Mouse (Mus musculus) neural tube, embryonic 15.5 days (tissue): ENCODE measurements at regions not wholly inside any gene's neighbourhood (a gene's known extent, or its start where the extent isn't known, plus 50 kb on each side); places are given as distances from the start of the nearest gene placed in this dataset.

Experiments used
- ATAC-seq: fragments of 200-750 bp; cut with Nextera tagmentation; 2 replicates; pipeline ENCODE4 v1.8.0; 2017; ENCODE audit warnings: mild to moderate bottlenecking, moderate TSS enrichment, moderate library complexity; ENCODE audit not compliant: low FRiP score
- H3K27ac ChIP-seq: fragments of 300-500 bp; sonication (generic); replicated peaks from 2 replicates; pipeline ENCODE4 v1.5.1; 2015; ENCODE audit warnings: mild to moderate bottlenecking, inconsistent platforms
- H3K27me3 ChIP-seq: fragments of 300-500 bp; sonication (generic); replicated peaks from 2 replicates; pipeline ENCODE4 v1.6.1; 2015; ENCODE audit warnings: inconsistent platforms
- H3K36me3 ChIP-seq: fragments of 300-500 bp; sonication (generic); 2 replicates; pipeline ENCODE4 v1.6.1; 2015; ENCODE audit warnings: inconsistent platforms
- H3K4me1 ChIP-seq: fragments of 300-500 bp; sonication (generic); 2 replicates; pipeline ENCODE4 v1.6.1; 2015; ENCODE audit warnings: inconsistent platforms
- H3K4me2 ChIP-seq: fragments of 300-500 bp; sonication (generic); 2 replicates; pipeline ENCODE4 v1.6.1; 2015; ENCODE audit warnings: inconsistent platforms, mild to moderate bottlenecking, moderate library complexity
- H3K4me3 ChIP-seq: fragments of 300-500 bp; sonication (generic); replicated peaks from 2 replicates; pipeline ENCODE4 v1.5.1; 2015; ENCODE audit warnings: mild to moderate bottlenecking, inconsistent platforms
- H3K9ac ChIP-seq: fragments of 300-500 bp; sonication (generic); replicated peaks from 2 replicates; pipeline ENCODE4 v1.6.1; 2015; ENCODE audit warnings: mild to moderate bottlenecking, inconsistent platforms
- H3K9me3 ChIP-seq: fragments of 300-500 bp; sonication (generic); replicated peaks from 2 replicates; pipeline ENCODE4 v1.6.1; 2016; ENCODE audit warnings: inconsistent platforms
- WGBS: fragments of 180-500 bp; shearing (Covaris S2); methylation state at CpG from one replicate; pipeline ENCODE4 v1.1.7; 2015; ENCODE audit warnings: mixed read lengths; 5-methylcytosine and 5-hydroxymethylcytosine counted together

- Histone ChIP-seq H3K27ac (no peak overlapping the region), H3K4me3 (no peak overlapping the region), H3K27me3 (no peaks in the 10 kb centered on the region), H3K4me1 (peaks cover 8% of the 10 kb centered on the region; the same call in 1 of the 2 replicates), H3K4me2 (no peak overlapping the region), H3K9me3 (no peaks in the 10 kb centered on the region), H3K9ac (no peak overlapping the region), H3K36me3 (no peaks in the 10 kb centered on the region)
- no peak for ATAC-seq
- WGBS = 8% methylated on average over 5 of the region's 5 CpGs
Measured at GRCm38 (mm10) chr9:113415511-113415931, 292.5 kb downstream of the Pdcd6ip start.

GRCm38 (mm10) chr9:113414690-113415089 lies 293.4 kb downstream of the Pdcd6ip start:
- Histone ChIP-seq H3K4me3 (no peak overlapping the region), H3K9ac (no peak overlapping the region), H3K9me3 (no peaks in the 10 kb centered on the region), H3K27ac (no peak overlapping the region), H3K4me1 (peaks cover 8% of the 10 kb centered on the region; the same call in 1 of the 2 replicates), H3K36me3 (no peaks in the 10 kb centered on the region), H3K4me2 (no peak overlapping the region), H3K27me3 (no peaks in the 10 kb centered on the region)
- 57% methylated on average over 1 of the region's 1 CpGs for WGBS
- no peak for ATAC-seq

GRCm38 (mm10) chr9:113413851-113414250 lies 294.2 kb downstream of the Pdcd6ip start:
- no peak for ATAC-seq
- Histone ChIP-seq H3K4me3 (no peak overlapping the region), H3K9me3 (no peaks in the 10 kb centered on the region), H3K27me3 (no peaks in the 10 kb centered on the region), H3K4me1 (peaks cover 8% of the 10 kb centered on the region; the same call in 1 of the 2 replicates), H3K9ac (no peak overlapping the region), H3K36me3 (no peaks in the 10 kb centered on the region), H3K4me2 (no peak overlapping the region), H3K27ac (no peak overlapping the region)
- WGBS = 71% methylated on average over 3 of the region's 3 CpGs

GRCm38 (mm10) chr9:113411638-113412037 lies 296.4 kb downstream of the Pdcd6ip start:
- Histone ChIP-seq H3K4me1 (peaks cover 8% of the 10 kb centered on the region; the same call in 1 of the 2 replicates), H3K4me2 (no peak overlapping the region), H3K9me3 (no peaks in the 10 kb centered on the region), H3K27ac (no peak overlapping the region), H3K9ac (no peak overlapping the region), H3K36me3 (no peaks in the 10 kb centered on the region), H3K27me3 (no peaks in the 10 kb centered on the region), H3K4me3 (no peak overlapping the region)
- no peak for ATAC-seq
- 78% methylated on average over 4 of the region's 4 CpGs for WGBS

GRCm38 (mm10) chr9:113408521-113408920 lies 299.5 kb downstream of the Pdcd6ip start:
- Histone ChIP-seq H3K27ac (no peak overlapping the region), H3K4me1 (no peaks in the 10 kb centered on the region), H3K4me2 (no peak overlapping the region), H3K9ac (no peak overlapping the region), H3K36me3 (no peaks in the 10 kb centered on the region), H3K4me3 (no peak overlapping the region), H3K27me3 (no peaks in the 10 kb centered on the region), H3K9me3 (no peaks in the 10 kb centered on the region)
- ATAC-seq = no peak
- WGBS = 80% methylated on average over 4 of the region's 4 CpGs

GRCm38 (mm10) chr9:113394320-113394719 lies 313.7 kb downstream of the Pdcd6ip start:
- no peak overlapping the region for H3K9ac ChIP-seq
- no peak overlapping the region for H3K4me2 ChIP-seq
- no peaks in the 10 kb centered on the region for H3K9me3 ChIP-seq
- no peak overlapping the region for H3K27ac ChIP-seq
- no peaks in the 10 kb centered on the region for H3K4me1 ChIP-seq
- 87% methylated on average over 3 of the region's 3 CpGs for WGBS
- no peak overlapping the region for H3K4me3 ChIP-seq
- no peak for ATAC-seq
- H3K36me3 ChIP-seq = no peaks in the 10 kb centered on the region
- H3K27me3 ChIP-seq = no peaks in the 10 kb centered on the region

GRCm38 (mm10) chr9:113387356-113387755 lies 320.7 kb downstream of the Pdcd6ip start:
- Histone ChIP-seq H3K4me2 (no peak overlapping the region), H3K9ac (no peak overlapping the region), H3K36me3 (no peaks in the 10 kb centered on the region), H3K27ac (no peak overlapping the region), H3K27me3 (no peaks in the 10 kb centered on the region), H3K9me3 (no peaks in the 10 kb centered on the region), H3K4me1 (no peaks in the 10 kb centered on the region), H3K4me3 (no peak overlapping the region)
- ATAC-seq = no peak
- 72% methylated on average over 12 of the region's 12 CpGs for WGBS

GRCm38 (mm10) chr9:113381591-113382110 lies 326.4 kb downstream of the Pdcd6ip start:
- no peaks in the 10 kb centered on the region for H3K9me3 ChIP-seq
- no peak overlapping the region for H3K9ac ChIP-seq
- no peak for ATAC-seq
- H3K36me3 ChIP-seq = no peaks in the 10 kb centered on the region
- no peaks in the 10 kb centered on the region for H3K27me3 ChIP-seq
- peak overlapping the region; percentile 24 for H3K4me2 ChIP-seq
- peaks cover 19% of the 10 kb centered on the region for H3K4me1 ChIP-seq
- H3K27ac ChIP-seq = peak overlapping the region; percentile 72
- H3K4me3 ChIP-seq = no peak overlapping the region
- WGBS = 14% methylated on average over 13 of the region's 13 CpGs

GRCm38 (mm10) chr9:113380408-113381129 lies 327.5 kb downstream of the Pdcd6ip start:
- Histone ChIP-seq H3K9me3 (no peaks in the 10 kb centered on the region), H3K4me1 (peaks cover 19% of the 10 kb centered on the region), H3K27me3 (no peaks in the 10 kb centered on the region), H3K36me3 (no peaks in the 10 kb centered on the region), H3K4me3 (no peak overlapping the region), H3K9ac (no peak overlapping the region), H3K27ac (peak overlapping the region; percentile 58), H3K4me2 (no peak overlapping the region)
- 40% methylated on average over 17 of the region's 17 CpGs for WGBS
- 0 out of 2 replicates have a peak, but pooled peaks have one; percentile 25 for ATAC-seq

- no peaks in the 10 kb centered on the region for H3K9me3 ChIP-seq
- H3K4me1 ChIP-seq = peaks cover 19% of the 10 kb centered on the region
- H3K9ac ChIP-seq = no peak overlapping the region
- no peak overlapping the region for H3K4me3 ChIP-seq
- no peak overlapping the region for H3K27ac ChIP-seq
- 88% methylated on average over 2 of the region's 2 CpGs for WGBS
- no peaks in the 10 kb centered on the region for H3K27me3 ChIP-seq
- no peak for ATAC-seq
- no peak overlapping the region for H3K4me2 ChIP-seq
- H3K36me3 ChIP-seq = no peaks in the 10 kb centered on the region
Measured at GRCm38 (mm10) chr9:113378525-113378924, 329.5 kb downstream of the Pdcd6ip start.

GRCm38 (mm10) chr9:113371718-113372306 lies 336.2 kb downstream of the Pdcd6ip start:
- Histone ChIP-seq H3K27me3 (no peaks in the 10 kb centered on the region), H3K9me3 (no peaks in the 10 kb centered on the region), H3K4me2 (no peak overlapping the region), H3K36me3 (no peaks in the 10 kb centered on the region), H3K4me3 (no peak overlapping the region), H3K4me1 (no peaks in the 10 kb centered on the region), H3K9ac (no peak overlapping the region), H3K27ac (no peak overlapping the region)
- no peak for ATAC-seq
- WGBS = 88% methylated on average over 7 of the region's 7 CpGs

GRCm38 (mm10) chr9:113347942-113348341 lies 360.1 kb downstream of the Pdcd6ip start:
- Histone ChIP-seq H3K9ac (no peak overlapping the region), H3K27ac (no peak overlapping the region), H3K4me1 (peaks cover 10% of the 10 kb centered on the region; the same call in 1 of the 2 replicates), H3K9me3 (no peaks in the 10 kb centered on the region), H3K36me3 (no peaks in the 10 kb centered on the region), H3K4me2 (no peak overlapping the region), H3K4me3 (no peak overlapping the region), H3K27me3 (no peaks in the 10 kb centered on the region)
- ATAC-seq = no peak
- 79% methylated on average over 5 of the region's 5 CpGs for WGBS
